Mouse (Mus musculus) ES-E14 (cell line): Measurements from ENCODE around the gene Tll2. TPM values are rescaled to one million over a fixed set of nuclear protein-coding genes. Genes with fewer than 3 reads are reported as not detected.

ENCODE experiments used
- DNase-seq: peaks from one replicate; pipeline ENCODE4 v3.0.0-alpha.2; 2013; ENCODE audit warnings: low read depth, low spot score
- H3K27ac ChIP-seq: 2 replicates; pipeline ENCODE4 v1.5.1; 2012; ENCODE audit warnings: low read depth, mild to moderate bottlenecking, low read length, moderate library complexity, mixed read lengths; ENCODE audit not compliant: poor library complexity, insufficient read depth, severe bottlenecking
- H3K36me3 ChIP-seq: 2 replicates; pipeline ENCODE4 v1.6.1; 2012; ENCODE audit warnings: mild to moderate bottlenecking, low read length, moderate library complexity, mixed read lengths; ENCODE audit not compliant: control insufficient read depth, poor library complexity, insufficient read depth, severe bottlenecking
- H3K4me1 ChIP-seq, 2 experiments: fragments of 150-350 bp in 1 of 2; sonication (generic) in 1 of 2; 2 replicates each; pipeline ENCODE4 v1.6.1; 2012; ENCODE audit warnings: low read length in 2 of 2, mild to moderate bottlenecking in 1 of 2, mixed read lengths in 1 of 2; ENCODE audit not compliant: control insufficient read depth in 2 of 2, insufficient read depth in 2 of 2, poor library complexity in 1 of 2
- H3K4me3 ChIP-seq, 2 experiments: fragments of 150-350 bp in 1 of 2; sonication (generic) in 1 of 2; 2 replicates each; pipeline ENCODE4 v1.5.1; 2012; ENCODE audit warnings: low read length in 2 of 2, low read depth in 1 of 2, mild to moderate bottlenecking in 1 of 2, mixed read lengths in 1 of 2; ENCODE audit not compliant: insufficient read depth in 1 of 2, poor library complexity in 1 of 2, severe bottlenecking in 1 of 2
- H3K9ac ChIP-seq: 2 replicates; pipeline ENCODE4 v1.6.1; 2012; ENCODE audit warnings: low read depth, mild to moderate bottlenecking, low read length, mixed read lengths; ENCODE audit not compliant: poor library complexity, insufficient read depth, severe bottlenecking
- H3K9me3 ChIP-seq: fragments of 150-350 bp; sonication (generic); 2 replicates; pipeline ENCODE4 v1.6.1; 2012; ENCODE audit warnings: low read depth, mild to moderate bottlenecking, low read length; ENCODE audit not compliant: control insufficient read depth, insufficient read depth
- CHD2 ChIP-seq: IDR thresholded peaks from 2 replicates; pipeline ENCODE4 v1.6.1; 2014; ENCODE audit warnings: mild to moderate bottlenecking, low read depth, low read length, inconsistent platforms
- HCFC1 ChIP-seq: IDR thresholded peaks from 2 replicates; pipeline ENCODE4 v1.6.1; 2012; ENCODE audit warnings: low read length, inconsistent platforms, borderline replicate concordance; ENCODE audit not compliant: insufficient read depth
- MAFK ChIP-seq: IDR thresholded peaks from 2 replicates; pipeline ENCODE4 v1.6.1; 2014; ENCODE audit warnings: mild to moderate bottlenecking, low read depth, low read length, inconsistent platforms; ENCODE audit not compliant: insufficient read depth
- ZC3H11A ChIP-seq: IDR thresholded peaks from 2 replicates; pipeline ENCODE4 v1.6.1; 2012; ENCODE audit warnings: low read depth, mild to moderate bottlenecking, inconsistent platforms, low read length, borderline replicate concordance
- ZNF384 ChIP-seq: IDR thresholded peaks from 2 replicates; pipeline ENCODE4 v1.6.1; 2012; ENCODE audit warnings: low read depth, low read length, inconsistent platforms
- in situ Hi-C, 2 experiments: fragments of 600-800 bp; cut with MboI; formaldehyde crosslinking; loops; one replicate each; pipeline ENCODE4 v1.15.1; 2025; ENCODE audit warnings: low sequenced_read_pairs in 2 of 2, inconsistent platforms in 1 of 2; ENCODE audit not compliant: unreplicated experiment in 2 of 2
- total RNA-seq: library from RNA; depleted of rRNA; stranded (reverse); fragments of 300-350 nt; gene quantifications from 2 replicates; pipeline ENCODE4 v1.2.3, GENCODE M21; 2012

The Tll2 gene
- total RNA-seq, 1 experiment, result 0.09 TPM

- TF ChIP-seq MAFK, result no peak
- peak; percentile 75; the same call in 1 of the 2 replicates for TF ChIP-seq ZC3H11A
- DNase-seq, result peak; percentile 30
- in situ Hi-C loops, result no loop called here
- H3K4me3 ChIP-seq, result no peak overlapping the region
- H3K4me1 ChIP-seq, result no peaks in the 10 kb centered on the region
- H3K36me3 ChIP-seq, result no peaks in the 10 kb centered on the region
- no peaks in the 10 kb centered on the region for H3K9me3 ChIP-seq
- no peak overlapping the region for H3K27ac ChIP-seq
- H3K9ac ChIP-seq, result no peak overlapping the region
Measured at GRCm38 (mm10) chr19:41104922-41105321, 101.7 kb downstream of the Tll2 start.

- TF ChIP-seq ZC3H11A, result no peak
- no peaks in the 10 kb centered on the region for H3K9me3 ChIP-seq
- DNase-seq, result no peak
- H3K9ac ChIP-seq, result no peak overlapping the region
- no peak overlapping the region for H3K4me3 ChIP-seq
- no peaks in the 10 kb centered on the region for H3K36me3 ChIP-seq
- in situ Hi-C loops, result no loop called here
- H3K27ac ChIP-seq, result no peak overlapping the region
- no peaks in the 10 kb centered on the region for H3K4me1 ChIP-seq
Measured at GRCm38 (mm10) chr19:41101390-41101789, 105.2 kb downstream of the Tll2 start.

GRCm38 (mm10) chr19:41100863-41101262, 105.8 kb downstream of the Tll2 start:
- in situ Hi-C loops, result no loop called here
- no peaks in the 10 kb centered on the region for H3K9me3 ChIP-seq
- DNase-seq, result no peak
- H3K36me3 ChIP-seq, result no peaks in the 10 kb centered on the region
- H3K4me1 ChIP-seq, result no peaks in the 10 kb centered on the region
- H3K9ac ChIP-seq, result no peak overlapping the region
- TF ChIP-seq MAFK, result no peak
- no peak for TF ChIP-seq HCFC1
- no peak for TF ChIP-seq ZC3H11A
- TF ChIP-seq ZNF384, result no peak
- no peak for TF ChIP-seq CHD2
- no peak overlapping the region for H3K27ac ChIP-seq
- no peak overlapping the region for H3K4me3 ChIP-seq

GRCm38 (mm10) chr19:41097038-41097437, 109.6 kb downstream of the Tll2 start:
- Histone ChIP-seq H3K4me3 (no peak overlapping the region), H3K27ac (no peak overlapping the region), H3K9me3 (no peaks in the 10 kb centered on the region), H3K36me3 (no peaks in the 10 kb centered on the region), H3K4me1 (no peaks in the 10 kb centered on the region), H3K9ac (no peak overlapping the region)
- in situ Hi-C loops, result no loop called here
- DNase-seq, result no peak
- TF ChIP-seq HCFC1, result no peak
- no peak for TF ChIP-seq ZC3H11A
- TF ChIP-seq ZNF384, result no peak
- no peak for TF ChIP-seq CHD2
- no peak for TF ChIP-seq MAFK

- no peak overlapping the region for H3K9ac ChIP-seq
- DNase-seq, result no peak
- no peaks in the 10 kb centered on the region for H3K4me1 ChIP-seq
- no peak overlapping the region for H3K4me3 ChIP-seq
- H3K9me3 ChIP-seq, result no peaks in the 10 kb centered on the region
- in situ Hi-C loops, result no loop called here
- no peak overlapping the region for H3K27ac ChIP-seq
- TF ChIP-seq HCFC1 (no peak), ZNF384 (no peak), ZC3H11A (no peak), MAFK (no peak), CHD2 (no peak)
- H3K36me3 ChIP-seq, result no peaks in the 10 kb centered on the region
Measured at GRCm38 (mm10) chr19:41091901-41092300, 114.7 kb downstream of the Tll2 start.
